Mouse (Mus musculus) CH12.LX (cell line): ENCODE results near the gene Galp. TPM values are rescaled to one million over a fixed set of nuclear protein-coding genes. Genes with fewer than 3 reads are reported as not detected.

Experiments used
- DNase-seq: peaks from one replicate; pipeline ENCODE4 v3.0.0-alpha.2; 2013; ENCODE audit errors: extremely low read depth
- H3K27ac ChIP-seq: 2 replicates; pipeline ENCODE4 v1.5.1; 2012; ENCODE audit warnings: low read depth, mild to moderate bottlenecking, control low read depth, moderate library complexity; ENCODE audit not compliant: insufficient read depth
- H3K27me3 ChIP-seq: replicated peaks from 2 replicates; pipeline ENCODE3; 2012; ENCODE audit warnings: inconsistent platforms
- H3K36me3 ChIP-seq, 2 experiments: replicated peaks in 1 of 2; 2 replicates each; pipeline versions ENCODE3 to v1.6.1; 2012; ENCODE audit warnings: inconsistent platforms in 1 of 2, low read length in 1 of 2, mild to moderate bottlenecking in 1 of 2, mixed read lengths in 1 of 2, moderate library complexity in 1 of 2; ENCODE audit not compliant: control insufficient read depth in 1 of 2, insufficient read depth in 1 of 2
- H3K4me1 ChIP-seq, 2 experiments: 2 replicates each; pipeline ENCODE4 v1.6.1; 2012; ENCODE audit warnings: inconsistent platforms in 1 of 2, moderate library complexity in 1 of 2; ENCODE audit not compliant: insufficient read depth in 2 of 2, control insufficient read depth in 1 of 2
- H3K4me2 ChIP-seq: 2 replicates; pipeline ENCODE4 v1.6.1; 2012; ENCODE audit warnings: low read depth, mild to moderate bottlenecking, control low read depth; ENCODE audit not compliant: poor library complexity, insufficient read depth, severe bottlenecking
- H3K4me3 ChIP-seq, 3 experiments: fragments of 150-350 bp in 1 of 3; sonication (generic) in 1 of 3; replicated peaks in 1 of 3; 2 replicates each; pipeline versions ENCODE3 to v1.5.1; 2011 to 2012; ENCODE audit warnings: low read depth in 2 of 3, low read length in 2 of 3, mild to moderate bottlenecking in 2 of 3, moderate library complexity in 2 of 3, control low read depth in 1 of 3, improper control_type of control experiment in 1 of 3, inconsistent platforms in 1 of 3, mixed read lengths in 1 of 3; ENCODE audit not compliant: poor library complexity in 1 of 3
- H3K79me2 ChIP-seq: replicated peaks from 2 replicates; pipeline ENCODE4 v1.6.1; 2012; ENCODE audit warnings: mild to moderate bottlenecking, moderate library complexity; ENCODE audit not compliant: control insufficient read depth, poor library complexity, insufficient read depth, severe bottlenecking; ENCODE audit errors: extremely low read depth
- H3K9ac ChIP-seq: 2 replicates; pipeline ENCODE4 v1.6.1; 2012; ENCODE audit warnings: low read depth, mild to moderate bottlenecking, control low read depth, moderate library complexity; ENCODE audit not compliant: insufficient read depth
- H3K9me3 ChIP-seq: replicated peaks from 2 replicates; pipeline ENCODE3; 2012; ENCODE audit warnings: low read length, inconsistent platforms, mixed read lengths
- CHD2 ChIP-seq: IDR thresholded peaks from 2 replicates; pipeline ENCODE4 v1.6.1; 2011; ENCODE audit warnings: low read length, improper control_type of control experiment
- CTCF ChIP-seq, 2 experiments: IDR thresholded peaks in 1 of 2; conservative IDR thresholded peaks in 1 of 2; 2 replicates each; pipeline ENCODE4 v1.5.1; 2011 to 2012; ENCODE audit warnings: low read depth in 2 of 2, low read length in 2 of 2, improper control_type of control experiment in 1 of 2, inconsistent platforms in 1 of 2, mild to moderate bottlenecking in 1 of 2, moderate library complexity in 1 of 2
- E2F4 ChIP-seq: IDR thresholded peaks from 2 replicates; pipeline ENCODE4 v1.6.1; 2011; ENCODE audit warnings: low read depth, low read length, improper control_type of control experiment; ENCODE audit not compliant: insufficient replicate concordance
- ELF1 ChIP-seq: IDR thresholded peaks from 2 replicates; pipeline ENCODE4 v1.6.1; 2014; ENCODE audit warnings: low read depth, mild to moderate bottlenecking, inconsistent platforms, low read length, improper control_type of control experiment
- GABPA ChIP-seq: IDR thresholded peaks from 2 replicates; pipeline ENCODE4 v1.6.1; 2012; ENCODE audit warnings: low read depth, low read length, improper control_type of control experiment, inconsistent platforms; ENCODE audit not compliant: insufficient replicate concordance
- HCFC1 ChIP-seq: IDR thresholded peaks from 2 replicates; pipeline ENCODE4 v1.6.1; 2012; ENCODE audit warnings: low read depth, mild to moderate bottlenecking, inconsistent platforms, low read length, improper control_type of control experiment
- JUN ChIP-seq: IDR thresholded peaks from 2 replicates; pipeline ENCODE4 v1.6.1; 2011; ENCODE audit warnings: low read depth, mild to moderate bottlenecking, low read length, improper control_type of control experiment, moderate library complexity; ENCODE audit not compliant: insufficient read depth
- KAT2A ChIP-seq: IDR thresholded peaks from 2 replicates; pipeline ENCODE4 v1.6.1; 2012; ENCODE audit warnings: low read length, improper control_type of control experiment, inconsistent platforms; ENCODE audit not compliant: insufficient replicate concordance
- MAX ChIP-seq: IDR thresholded peaks from 2 replicates; pipeline ENCODE4 v1.6.1; 2011; ENCODE audit warnings: low read length, improper control_type of control experiment
- MAZ ChIP-seq: IDR thresholded peaks from 2 replicates; pipeline ENCODE4 v1.6.1; 2012; ENCODE audit warnings: low read depth, mild to moderate bottlenecking, inconsistent platforms, low read length, improper control_type of control experiment, moderate library complexity
- MEF2A ChIP-seq: IDR thresholded peaks from 2 replicates; pipeline ENCODE4 v1.6.1; 2014; ENCODE audit warnings: low read depth, mild to moderate bottlenecking, inconsistent platforms, low read length, improper control_type of control experiment, borderline replicate concordance
- NELFE ChIP-seq: IDR thresholded peaks from 2 replicates; pipeline ENCODE4 v1.6.1; 2011; ENCODE audit warnings: low read depth, low read length, improper control_type of control experiment
- PAX5 ChIP-seq: IDR thresholded peaks from 2 replicates; pipeline ENCODE4 v1.6.1; 2012; ENCODE audit warnings: low read length, inconsistent platforms, mixed read lengths
- POLR2AphosphoS2 ChIP-seq: IDR thresholded peaks from 2 replicates; pipeline ENCODE4 v1.6.1; 2011; ENCODE audit warnings: low read depth, low read length, improper control_type of control experiment
- RCOR1 ChIP-seq: conservative IDR thresholded peaks from 2 replicates; pipeline ENCODE4 v1.6.1; 2012; ENCODE audit warnings: low read depth, mild to moderate bottlenecking, inconsistent platforms, low read length, improper control_type of control experiment
- SIN3A ChIP-seq: IDR thresholded peaks from 2 replicates; pipeline ENCODE4 v1.6.1; 2012; ENCODE audit warnings: low read length, improper control_type of control experiment, inconsistent platforms
- SMC3 ChIP-seq: IDR thresholded peaks from 2 replicates; pipeline ENCODE4 v1.6.1; 2011; ENCODE audit warnings: low read depth, low read length, improper control_type of control experiment
- TBP ChIP-seq: conservative IDR thresholded peaks from 2 replicates; pipeline ENCODE4 v1.6.1; 2011; ENCODE audit warnings: low read depth, low read length, improper control_type of control experiment
- TCF12 ChIP-seq: IDR thresholded peaks from 2 replicates; pipeline ENCODE4 v1.6.1; 2014; ENCODE audit warnings: low read depth, mild to moderate bottlenecking, inconsistent platforms, low read length, improper control_type of control experiment
- UBTF ChIP-seq: IDR thresholded peaks from 2 replicates; pipeline ENCODE4 v1.6.1; 2012; ENCODE audit warnings: low read depth, mild to moderate bottlenecking, inconsistent platforms, low read length, improper control_type of control experiment, moderate library complexity
- USF1 ChIP-seq: IDR thresholded peaks from 2 replicates; pipeline ENCODE4 v1.6.1; 2014; ENCODE audit warnings: low read depth, mild to moderate bottlenecking, inconsistent platforms, low read length, improper control_type of control experiment
- USF2 ChIP-seq: conservative IDR thresholded peaks from 2 replicates; pipeline ENCODE4 v1.6.1; 2011; ENCODE audit warnings: low read depth, low read length, improper control_type of control experiment
- ZC3H11A ChIP-seq: IDR thresholded peaks from 2 replicates; pipeline ENCODE4 v1.6.1; 2012; ENCODE audit warnings: low read depth, mild to moderate bottlenecking, inconsistent platforms, low read length, improper control_type of control experiment
- ZKSCAN1 ChIP-seq: IDR thresholded peaks from 2 replicates; pipeline ENCODE4 v1.6.1; 2012; ENCODE audit warnings: low read depth, inconsistent platforms, low read length, improper control_type of control experiment, borderline replicate concordance
- ZMIZ1 ChIP-seq: IDR thresholded peaks from 2 replicates; pipeline ENCODE4 v1.6.1; 2012; ENCODE audit warnings: low read depth, mild to moderate bottlenecking, inconsistent platforms, low read length, improper control_type of control experiment
- ZNF384 ChIP-seq: IDR thresholded peaks from 2 replicates; pipeline ENCODE4 v1.6.1; 2012; ENCODE audit warnings: low read depth, low read length, improper control_type of control experiment, inconsistent platforms
- dilution Hi-C: fragments of 300-500 bp; cut with MboI; formaldehyde crosslinking; loops from 2 replicates; pipeline ENCODE4 v1.14.3; 2020; ENCODE audit warnings: low sequenced_read_pairs; ENCODE audit not compliant: extremely low pct_unique_long_range_greater_than_20kb, extremely low pct_ligation_motif_present
- in situ Hi-C: fragments of 300-500 bp; cut with MboI; formaldehyde crosslinking; loops from 3 replicates; pipeline ENCODE4 v1.14.3; 2019; ENCODE audit warnings: low sequenced_read_pairs, low pct_ligation_motif_present, low pct_unique_long_range_greater_than_20kb, mixed read lengths
- polyA plus RNA-seq: library from polyadenylated mRNA; unstranded; fragments of >175 nt; gene quantifications from 2 replicates; pipeline ENCODE4 v1.2.1, GENCODE M21; 2012; ENCODE audit warnings: low read depth; ENCODE audit not compliant: insufficient read length
- total RNA-seq, 2 experiments: library from RNA; depleted of rRNA; stranded (reverse); fragments of 300-350 nt in 1 of 2; fragments of >200 nt in 1 of 2; gene quantifications; 2 replicates each; pipeline ENCODE4 v1.2.3; 2012 to 2014

The Galp gene
- total and polyA plus RNA-seq, 3 experiments, result not detected

DNA sequence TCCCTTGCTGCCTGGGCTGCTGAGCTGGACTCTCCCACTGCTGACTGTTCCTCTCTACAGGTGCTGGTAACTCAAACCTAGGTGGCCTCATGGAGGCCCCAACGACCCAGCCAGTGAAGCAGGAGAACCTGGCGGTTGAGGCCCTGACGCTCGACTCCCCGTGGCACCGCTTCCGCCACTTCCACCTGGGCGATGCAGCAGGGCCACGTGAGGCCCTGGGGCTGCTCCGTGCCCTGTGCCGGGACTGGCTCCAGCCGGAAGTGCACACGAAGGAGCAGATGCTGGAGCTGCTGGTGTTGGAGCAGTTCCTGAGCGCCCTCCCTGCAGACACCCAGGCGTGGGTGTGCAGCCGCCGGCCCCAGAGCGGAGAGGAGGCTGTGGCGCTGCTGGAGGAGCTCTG is 13.1 kb upstream of the Galp start:
- H3K4me2 ChIP-seq, result no peak overlapping the region
- H3K79me2 ChIP-seq, result no peaks in the 10 kb centered on the region
- H3K4me3 ChIP-seq, result no peak overlapping the region
- in situ Hi-C loops (no loop called here), dilution Hi-C loops (no loop called here)
- peaks cover 5 to 16% of the 10 kb centered on the region in 2 experiments; a peak in 3 of 4 replicates for H3K4me1 ChIP-seq
- peaks cover 27 to 85% of the 10 kb centered on the region in 2 experiments for H3K36me3 ChIP-seq
- no peak overlapping the region for H3K27ac ChIP-seq
- H3K27me3 ChIP-seq, result no peaks in the 10 kb centered on the region
- no peaks in the 10 kb centered on the region for H3K9me3 ChIP-seq
- no peak for DNase-seq
- H3K9ac ChIP-seq, result no peak overlapping the region
- TF ChIP-seq JUN (no peak), SIN3A (no peak), GABPA (no peak), ZC3H11A (no peak), E2F4 (no peak), USF1 (no peak), NELFE (no peak)
- TF ChIP-seq, all 38 proteins: peak for 0

DNA sequence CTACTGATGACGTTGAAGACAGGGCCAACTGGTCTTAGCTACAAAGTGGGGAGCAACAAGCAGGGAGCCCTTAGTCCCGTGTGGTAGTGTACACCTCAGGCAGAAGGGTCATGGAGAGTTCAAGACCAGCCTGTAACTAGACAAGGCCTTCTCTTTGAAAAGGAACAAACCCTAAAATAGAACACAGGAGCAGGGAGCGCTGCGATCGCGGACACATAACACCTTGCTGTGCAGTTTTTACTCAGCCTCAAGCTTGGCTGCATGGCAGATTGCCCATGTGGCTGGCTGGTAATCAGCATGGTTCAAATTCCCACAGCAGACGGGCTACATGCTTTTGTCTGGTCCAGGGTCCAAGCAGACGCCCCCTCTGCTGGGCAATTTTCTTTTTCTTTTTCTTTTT is 12.4 kb upstream of the Galp start:
- no peak overlapping the region for H3K4me3 ChIP-seq
- H3K9me3 ChIP-seq, result no peaks in the 10 kb centered on the region
- H3K27ac ChIP-seq, result no peak overlapping the region
- H3K9ac ChIP-seq, result no peak overlapping the region
- dilution Hi-C loops, result no loop called here
- no peaks in the 10 kb centered on the region for H3K27me3 ChIP-seq
- DNase-seq, result no peak
- no peak for TF ChIP-seq CHD2
- TF ChIP-seq UBTF, result no peak
- no peak for TF ChIP-seq PAX5
- TF ChIP-seq TCF12, result no peak
- TF ChIP-seq ZNF384, result no peak
- TF ChIP-seq MEF2A, result no peak
- no peak for TF ChIP-seq USF2
- TF ChIP-seq RCOR1, result no peak
- TF ChIP-seq, all 38 proteins: peak for 0
- H3K79me2 ChIP-seq, result no peaks in the 10 kb centered on the region
- peaks cover 5 to 16% of the 10 kb centered on the region in 2 experiments; a peak in 3 of 4 replicates for H3K4me1 ChIP-seq
- no peak overlapping the region for H3K4me2 ChIP-seq
- H3K36me3 ChIP-seq, result peaks cover 34 to 87% of the 10 kb centered on the region in 2 experiments
- in situ Hi-C loops, result no loop called here

DNA sequence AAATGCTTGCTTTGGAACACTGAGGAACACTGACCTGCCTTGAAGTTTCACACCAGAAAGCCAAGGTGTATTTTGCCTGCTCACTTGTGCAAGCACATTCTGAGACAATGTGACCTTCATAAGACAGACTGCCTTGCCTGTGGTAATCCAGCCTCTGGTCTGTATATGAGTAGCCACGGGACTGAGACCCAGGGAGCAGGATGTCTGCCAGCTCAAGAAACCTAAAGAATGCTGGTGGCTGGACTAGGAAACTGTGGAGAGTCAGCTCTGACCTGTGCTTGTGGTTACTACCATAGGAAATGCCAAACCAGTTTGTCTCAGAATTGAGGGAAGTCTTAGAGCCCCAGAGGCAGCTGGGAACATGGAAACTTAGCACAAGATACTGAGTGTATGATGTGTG is 11.5 kb upstream of the Galp start:
- H3K9ac ChIP-seq, result no peak overlapping the region
- H3K36me3 ChIP-seq, result peaks cover 35 to 90% of the 10 kb centered on the region in 2 experiments
- dilution Hi-C loops, result no loop called here
- in situ Hi-C loops, result no loop called here
- H3K27me3 ChIP-seq, result no peaks in the 10 kb centered on the region
- TF ChIP-seq ZKSCAN1 (no peak), MAX (no peak), USF2 (no peak), GABPA (no peak), CTCF (conservative IDR thresholded peaks at IDR 0.05 in 1 of 2, IDR thresholded peaks at IDR 0.05 in 1 of 2; ENCODE audit: low read depth in 2 of 2, low read length in 2 of 2) (no peak), HCFC1 (no peak), USF1 (no peak), SMC3 (no peak), MAZ (no peak), PAX5 (no peak), TBP (no peak), KAT2A (no peak), ZC3H11A (no peak), ZMIZ1 (no peak), ELF1 (no peak), POLR2AphosphoS2 (no peak)
- no peak overlapping the region for H3K4me3 ChIP-seq
- no peaks in the 10 kb centered on the region for H3K79me2 ChIP-seq
- DNase-seq, result no peak
- H3K27ac ChIP-seq, result no peak overlapping the region
- H3K4me2 ChIP-seq, result no peak overlapping the region
- H3K4me1 ChIP-seq, result peaks cover 5 to 21% of the 10 kb centered on the region in 2 experiments
- no peaks in the 10 kb centered on the region for H3K9me3 ChIP-seq
